Mouse (Mus musculus): ENCODE results near the gene Stk39.
"Not testable (repeated sequence)": the region's sequence is repeated elsewhere in the genome, so short reads cannot be mapped to it uniquely, and the experiment has no call there.

The Stk39 gene

DNA sequence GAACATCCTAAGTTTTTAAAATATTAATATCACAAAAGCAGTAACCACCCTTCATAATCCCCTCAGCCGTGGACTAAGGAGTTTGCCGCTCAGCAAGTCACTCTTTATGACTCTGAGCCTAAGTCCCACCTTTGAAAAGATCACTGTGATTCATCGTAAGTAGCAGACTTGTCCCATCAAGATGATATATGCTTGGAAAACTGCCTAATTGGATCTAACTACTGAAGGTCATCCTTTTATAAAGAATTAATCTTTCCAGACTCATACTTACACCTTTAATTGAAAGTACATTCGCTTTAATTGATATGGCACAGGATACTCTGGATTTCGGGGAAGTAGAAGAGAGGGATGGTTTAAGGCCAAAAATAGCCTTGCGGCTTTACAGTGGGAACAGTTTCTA is 201.2 kb downstream of the Stk39 start:
- no peak for DNase-seq

DNA sequence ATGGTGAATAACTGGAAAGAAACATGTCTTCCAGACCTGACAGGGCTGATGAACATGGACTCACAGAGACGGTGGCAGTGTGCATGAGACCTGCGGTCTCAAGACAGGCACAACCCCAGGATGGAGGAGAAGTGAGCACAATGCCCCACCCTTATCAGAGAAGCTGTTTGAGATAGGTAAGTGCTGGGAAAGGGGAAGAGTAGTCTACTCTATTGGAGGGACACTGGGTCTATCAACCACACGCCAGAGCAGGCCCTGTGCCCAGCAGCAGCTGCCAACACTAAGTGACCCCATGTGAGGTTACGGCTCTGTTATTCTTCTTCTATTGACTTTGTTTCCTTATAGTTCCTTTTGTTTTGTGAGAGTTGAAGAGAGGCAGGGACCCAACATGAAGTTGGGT is 202.4 kb downstream of the Stk39 start:
- no peak for DNase-seq

DNA sequence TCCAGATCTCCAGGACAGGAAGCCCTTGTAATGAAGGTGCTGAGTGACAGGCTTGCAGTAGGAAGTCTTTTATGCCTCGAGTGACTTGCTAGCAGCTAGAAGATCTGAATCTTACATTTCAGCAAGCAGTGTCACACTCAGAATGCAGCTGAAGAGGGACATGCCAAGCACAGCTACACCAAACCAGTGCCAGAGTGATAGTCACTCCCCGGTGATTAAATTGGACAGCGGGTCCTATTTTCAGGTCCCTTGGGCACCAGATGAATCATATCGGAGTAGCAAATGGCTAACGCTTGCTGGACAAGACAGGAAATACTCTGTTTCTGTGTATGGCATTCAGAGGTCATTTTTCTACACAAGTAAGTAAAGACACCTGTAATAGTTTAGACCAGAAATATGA is 207.2 kb downstream of the Stk39 start:
- DNase-seq: no peak

DNA sequence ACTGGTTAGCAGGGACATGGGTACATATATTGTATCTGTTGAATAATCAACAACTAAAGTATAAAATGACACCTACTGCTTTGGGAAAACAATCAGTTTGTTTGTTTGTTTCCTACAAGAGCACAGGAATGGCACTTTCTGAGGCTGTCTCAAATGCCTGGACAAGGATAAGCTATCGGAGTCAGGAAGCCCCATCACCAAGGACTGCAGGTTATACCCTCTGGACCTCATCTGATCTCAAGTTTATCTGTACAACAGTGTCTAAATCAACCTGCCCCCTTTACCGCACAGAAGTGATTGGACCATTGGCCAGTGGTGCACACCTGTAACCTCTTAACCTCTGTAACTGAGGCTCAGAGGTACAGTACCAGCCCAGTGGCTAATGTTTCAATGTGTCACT is 211.2 kb downstream of the Stk39 start:
- DNase-seq: no peak

DNA sequence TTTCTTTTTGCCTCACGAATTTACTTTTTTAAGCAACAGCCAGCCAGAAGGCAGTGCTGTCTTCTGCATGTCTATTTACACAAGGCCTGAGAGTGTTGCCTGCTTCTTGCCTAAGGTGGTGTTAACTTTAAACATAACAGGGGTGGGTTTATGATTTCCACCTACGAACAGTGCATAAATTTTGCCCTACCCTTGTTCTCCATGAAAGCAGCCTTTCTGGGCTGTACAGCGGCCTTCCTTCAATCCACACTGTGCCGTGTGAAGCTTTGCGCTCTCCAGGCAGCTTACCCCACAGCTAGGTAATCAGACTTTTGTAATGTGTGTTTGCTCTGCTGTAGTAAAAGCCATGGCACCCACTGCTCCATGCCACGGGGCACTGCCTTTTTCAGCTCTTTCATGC is 214.5 kb downstream of the Stk39 start:
- no peak for DNase-seq

DNA sequence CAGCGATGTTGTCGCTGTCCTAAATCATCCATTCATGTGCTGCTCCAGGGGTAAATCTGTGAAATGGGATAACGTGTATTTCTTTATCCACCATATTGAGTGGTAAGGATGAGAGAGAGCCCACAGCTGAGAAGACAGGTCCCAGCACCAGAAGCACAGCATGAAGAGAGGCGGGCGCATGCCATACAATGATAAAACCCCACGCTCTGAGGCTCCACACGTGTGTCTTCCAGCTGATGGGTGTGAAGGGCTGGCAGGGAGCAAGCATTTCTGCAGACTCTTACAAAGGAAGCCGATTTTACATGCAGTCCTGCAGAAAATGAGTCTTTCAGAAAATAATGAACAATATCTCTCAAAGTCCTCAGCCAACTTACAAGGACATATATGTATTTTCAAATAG is 215.6 kb downstream of the Stk39 start:
- no peak for DNase-seq

DNA sequence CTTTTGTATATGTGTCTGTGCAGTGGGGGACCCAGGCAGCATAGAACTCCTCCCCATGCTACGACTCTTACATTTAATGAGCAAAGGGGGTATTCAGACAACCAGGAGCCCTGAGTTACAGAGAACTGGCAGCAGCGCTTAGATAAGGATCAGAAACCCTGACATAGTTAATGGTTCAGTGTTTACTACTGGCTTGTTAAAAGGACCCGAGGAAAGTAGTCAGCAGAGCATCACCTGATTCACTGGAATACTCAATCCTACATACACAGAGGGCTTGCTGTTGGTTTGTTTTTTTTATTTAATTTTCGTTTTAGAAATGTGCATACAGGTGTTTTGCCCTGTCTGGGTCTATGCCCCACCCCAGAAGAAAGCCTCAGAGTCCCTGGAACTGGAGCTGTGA is 217.3 kb downstream of the Stk39 start:
- DNase-seq: no peak

DNA sequence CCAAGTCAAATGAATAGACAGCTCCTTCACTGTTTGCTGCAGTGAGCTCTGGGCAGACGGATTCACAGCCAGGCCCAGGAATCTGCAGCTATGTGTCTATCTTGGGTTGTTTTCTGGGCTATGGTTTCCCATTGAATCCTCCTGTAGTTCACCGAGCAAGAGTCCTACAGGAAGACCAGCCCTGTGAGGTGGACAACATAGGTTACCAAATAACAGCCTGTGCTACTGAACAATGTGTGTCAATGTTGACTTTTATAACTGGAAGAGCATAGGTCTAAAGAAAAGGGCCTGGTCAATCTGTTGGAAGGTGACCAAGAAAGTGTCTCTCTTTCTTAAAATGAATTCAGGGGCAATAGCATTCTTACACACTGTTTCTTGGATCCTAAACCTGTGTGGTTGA is 218.8 kb downstream of the Stk39 start:
- no peak for DNase-seq

DNA sequence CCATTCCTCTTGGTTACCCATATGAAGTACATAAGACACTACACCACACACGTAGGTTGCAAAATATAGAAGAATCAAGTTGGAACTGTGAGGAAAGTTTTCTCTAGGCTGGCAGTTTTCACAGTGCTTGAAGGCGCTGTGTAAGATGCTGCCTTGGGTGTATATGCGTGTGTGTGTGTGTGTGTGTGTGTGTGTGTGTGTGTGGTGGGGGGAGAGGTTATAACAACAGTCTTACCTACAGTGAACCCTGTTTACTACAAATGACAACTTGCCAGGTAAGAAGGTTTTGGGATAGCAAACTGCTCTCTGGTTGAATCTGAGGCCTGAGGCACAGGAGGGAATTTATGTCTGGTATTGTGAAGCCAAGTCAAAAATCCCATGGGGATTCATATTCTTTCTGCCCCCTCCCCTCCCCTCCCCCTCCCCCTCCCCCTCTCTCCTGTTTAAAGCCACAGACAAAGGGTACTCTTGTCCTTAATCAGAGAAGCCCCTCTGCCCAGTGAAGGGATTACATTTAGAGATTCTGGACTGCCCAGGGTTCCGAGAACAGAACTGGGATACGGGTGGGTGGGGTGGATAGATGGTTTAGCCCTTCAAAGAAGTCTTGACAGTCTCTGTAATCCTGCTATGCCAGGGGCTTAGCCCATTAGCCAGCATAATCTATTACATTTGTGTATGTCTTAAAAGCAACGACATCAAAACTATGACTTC is 219.9 kb downstream of the Stk39 start:
- DNase-seq: no peak

DNA sequence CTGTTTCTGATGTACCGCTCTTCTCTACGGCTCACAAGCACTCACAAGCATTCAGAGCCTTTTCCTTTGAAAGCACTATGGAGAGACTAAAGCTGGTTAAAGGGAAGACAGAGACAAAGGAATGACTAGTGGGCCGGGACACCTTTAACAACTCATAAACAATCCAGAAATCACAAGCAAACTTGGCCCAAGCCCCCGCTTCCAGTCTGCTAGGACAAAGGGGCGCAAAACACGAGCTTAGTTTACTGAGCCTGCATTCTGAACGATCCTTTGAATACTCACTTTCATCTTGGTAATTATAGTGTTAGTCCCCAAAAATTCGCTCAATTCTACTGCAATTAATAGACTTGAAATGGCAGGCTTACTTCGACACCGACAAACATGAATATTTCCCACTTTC is 221.2 kb downstream of the Stk39 start:
- DNase-seq: no peak

DNA sequence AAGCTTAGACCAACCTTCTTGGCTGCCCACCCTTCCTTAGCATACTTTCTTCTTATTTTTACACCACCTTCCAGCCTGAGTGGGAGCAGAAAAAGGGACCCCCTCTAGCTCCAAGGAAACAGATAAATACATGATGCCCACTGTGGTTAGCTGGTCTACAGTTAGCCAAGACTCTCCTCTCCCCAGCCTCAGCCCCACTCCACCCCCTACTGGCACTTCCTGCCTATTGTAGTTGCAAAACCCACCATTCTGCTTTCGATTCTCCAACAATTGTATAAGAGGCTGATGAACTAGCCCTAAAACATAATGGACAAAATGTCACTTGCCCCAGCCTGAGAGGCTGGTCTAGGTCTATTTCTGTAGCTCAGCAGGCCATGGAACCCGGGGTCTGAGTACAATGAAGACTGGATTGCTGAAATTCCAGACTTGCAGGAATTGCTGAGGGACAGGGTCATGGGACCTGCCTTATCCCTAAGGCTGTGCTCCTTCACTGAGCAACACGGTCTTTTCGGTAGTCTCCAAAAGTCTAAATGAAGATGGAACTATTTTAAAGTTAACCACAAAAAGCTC is 222.1 kb downstream of the Stk39 start:
- DNase-seq: no peak

DNA sequence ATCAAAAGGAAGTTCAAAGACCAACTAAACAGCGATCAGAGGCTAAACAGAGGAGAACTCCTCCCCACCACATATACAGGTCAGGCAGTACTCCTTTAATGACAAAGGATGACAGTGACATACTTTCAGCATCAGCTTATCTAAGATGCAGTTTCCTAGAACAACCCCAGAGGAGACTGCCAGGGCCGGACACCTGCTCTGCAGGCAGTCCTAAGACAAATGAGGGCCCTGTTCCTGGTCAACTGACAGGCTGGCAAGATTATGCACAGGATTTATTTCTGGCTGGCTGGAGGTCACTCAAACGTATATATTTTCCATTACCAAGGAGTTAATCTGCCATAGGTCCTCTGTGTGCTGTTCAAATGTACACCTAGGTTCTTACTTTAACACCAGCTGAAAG is 225.8 kb downstream of the Stk39 start:
- DNase-seq: peak; percentile 15 to 30

DNA sequence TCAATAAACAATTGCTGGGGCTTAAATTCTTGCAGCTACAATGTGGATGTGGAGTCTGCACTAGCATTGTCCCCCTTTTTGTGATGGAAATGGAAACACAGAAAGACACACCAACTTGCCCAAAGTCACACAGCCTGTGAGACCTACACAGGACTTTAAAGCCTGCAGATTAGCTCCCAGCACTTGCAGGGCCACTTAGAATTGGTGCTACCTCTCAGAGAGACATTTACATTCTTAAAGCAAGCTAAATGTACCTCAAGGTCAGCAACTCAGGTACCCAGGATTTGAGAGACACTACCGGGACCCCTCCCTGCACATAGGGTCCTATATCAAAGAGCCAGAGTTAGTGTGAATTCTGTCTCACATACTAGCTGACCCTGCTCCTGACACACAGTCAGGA is 227.5 kb downstream of the Stk39 start:
- no peak for DNase-seq

DNA sequence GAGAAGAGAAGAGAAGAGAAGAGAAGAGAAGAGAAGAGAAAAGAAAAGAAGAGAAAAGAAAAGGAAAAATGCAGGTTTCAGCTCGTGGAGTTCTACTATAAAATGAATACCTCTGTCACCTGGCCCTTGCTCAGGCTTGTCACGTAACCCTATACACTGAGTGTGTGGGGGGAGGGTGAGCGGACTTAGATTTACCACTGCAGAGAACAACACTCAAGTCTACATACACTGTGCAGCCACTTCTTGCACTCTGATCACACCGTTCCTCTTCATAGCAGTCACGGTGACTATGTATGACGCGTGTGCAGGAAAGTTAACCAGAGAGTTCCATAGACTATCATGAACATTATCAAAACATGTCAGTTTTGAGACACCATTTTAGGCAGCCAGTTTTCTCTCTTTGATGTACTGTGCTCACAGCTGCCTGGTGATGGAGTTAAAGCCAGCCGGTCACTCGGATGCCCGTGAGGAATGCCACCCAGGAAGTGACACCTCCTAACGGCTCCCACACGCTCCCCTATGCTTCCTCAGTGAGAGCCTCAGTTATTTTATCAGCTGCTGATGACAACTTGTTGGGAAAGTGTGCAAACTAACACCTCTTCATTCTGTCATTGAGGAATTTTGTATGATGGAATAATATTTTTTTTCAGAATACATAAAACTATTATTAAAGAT is 228.1 kb downstream of the Stk39 start:
- no peak for DNase-seq

DNA sequence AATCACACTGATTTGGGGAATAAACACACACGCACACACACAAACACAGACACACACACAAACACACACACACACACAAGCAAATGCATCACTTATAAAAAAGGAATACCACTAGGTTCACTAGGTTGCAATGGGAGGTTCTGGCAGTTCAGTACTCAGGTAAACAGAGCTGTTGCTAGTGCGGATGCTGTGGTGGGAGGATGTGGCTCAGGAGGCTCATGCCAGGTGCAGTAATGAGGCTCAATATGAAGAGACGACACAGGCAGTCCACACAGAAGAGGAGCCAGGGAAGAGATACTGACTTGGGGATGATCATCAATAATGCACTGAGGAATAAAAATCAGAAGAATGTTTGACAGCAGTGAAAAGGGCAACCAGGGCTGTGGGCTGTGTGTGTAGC is 228.8 kb downstream of the Stk39 start:
- DNase-seq: no peak

DNA sequence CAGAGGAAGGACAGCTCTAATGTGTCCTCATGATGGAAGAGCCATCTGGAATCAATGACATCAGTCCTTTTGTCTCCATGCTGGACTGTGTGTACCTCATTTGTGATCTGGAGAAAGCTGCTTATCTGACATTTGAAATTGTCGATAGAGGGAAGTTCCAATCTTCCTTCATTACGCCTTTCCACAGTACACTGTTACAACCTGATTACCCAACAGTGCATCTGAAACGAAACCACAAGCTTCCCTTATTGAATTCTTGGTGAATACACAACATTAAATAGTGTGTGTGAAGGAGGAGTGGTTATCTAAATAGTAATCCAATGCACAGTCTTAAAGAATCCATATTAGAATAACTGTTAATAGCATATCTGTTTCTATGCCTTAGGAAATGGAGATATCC is 230.0 kb downstream of the Stk39 start:
- no peak for DNase-seq

DNA sequence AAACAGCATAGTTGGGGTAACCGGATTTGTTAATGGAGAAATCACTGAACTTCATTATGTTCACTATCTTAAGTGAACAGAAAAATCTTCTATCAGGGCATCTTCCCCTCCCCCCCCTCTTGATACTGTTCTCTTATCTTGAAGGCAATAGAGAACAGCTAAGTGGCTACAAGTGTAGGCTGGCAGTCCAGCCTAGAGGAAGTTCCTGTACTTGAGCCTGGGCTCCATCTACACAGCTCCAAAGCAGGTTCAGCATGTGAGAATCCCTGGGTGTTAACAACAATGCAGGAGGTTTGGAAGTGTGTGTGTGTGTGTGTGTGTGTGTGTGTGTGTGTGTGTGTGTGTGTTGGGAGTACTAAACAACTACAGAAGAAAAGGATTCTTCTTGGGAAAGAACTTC is 230.4 kb downstream of the Stk39 start:
- no peak for DNase-seq

DNA sequence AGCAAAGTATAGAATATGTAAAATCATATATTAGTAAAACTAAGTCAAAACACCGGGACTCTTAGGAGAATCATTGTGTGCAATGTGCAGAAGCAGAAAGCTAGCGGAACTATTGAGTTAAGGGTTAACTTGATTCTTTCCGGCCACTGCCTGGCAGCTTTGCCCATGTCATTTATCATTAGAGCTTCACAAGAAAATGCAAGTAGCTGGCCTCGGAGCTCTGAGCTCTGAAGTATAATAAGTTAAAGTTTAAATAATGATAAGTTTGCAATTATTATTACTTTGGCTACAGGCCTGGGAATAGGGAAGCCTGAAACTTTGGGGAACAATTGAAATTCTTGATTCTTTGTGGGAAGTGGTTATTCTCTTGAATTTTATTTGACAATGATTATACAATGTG is 232.7 kb downstream of the Stk39 start:
- DNase-seq: not testable (repeated sequence)

DNA sequence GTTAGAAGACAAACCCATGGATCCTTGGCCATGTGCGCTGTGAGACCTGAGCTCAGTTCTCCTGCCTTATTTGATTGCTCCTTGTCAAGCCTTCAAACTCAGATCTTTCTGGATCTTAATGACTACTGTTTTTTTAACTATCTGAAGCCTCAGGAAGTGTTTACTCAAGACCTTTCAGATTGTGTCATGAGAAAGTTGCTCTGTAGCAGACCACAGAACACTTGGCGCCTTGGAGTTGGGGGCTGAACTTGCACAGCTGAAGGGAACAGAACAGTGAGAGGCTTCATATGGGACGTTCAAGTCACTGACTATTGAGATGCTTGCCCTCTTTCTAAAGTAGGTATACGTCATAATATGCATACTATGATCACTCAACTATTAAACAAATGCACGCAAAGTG is 239.1 kb downstream of the Stk39 start:
- no peak for DNase-seq

DNA sequence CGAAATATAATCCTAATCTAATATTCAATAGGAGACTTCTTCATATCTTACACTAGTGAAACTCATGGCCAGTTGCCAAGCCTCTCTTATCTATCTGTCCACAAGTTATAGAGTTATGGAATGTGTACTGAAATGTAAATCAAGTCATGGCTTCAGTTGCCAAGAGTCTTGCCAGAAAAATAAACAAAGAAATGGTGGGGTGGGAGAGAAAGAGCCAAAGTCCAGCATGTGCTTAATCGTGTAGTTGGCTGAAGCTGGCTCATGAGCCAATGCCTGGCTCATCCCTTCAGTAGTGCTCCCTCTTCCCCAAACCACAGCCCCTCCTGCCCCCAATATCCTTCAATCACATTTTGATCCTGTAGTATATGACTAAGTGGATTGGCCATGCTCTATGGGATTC is 242.2 kb downstream of the Stk39 start:
- no peak for DNase-seq

DNA sequence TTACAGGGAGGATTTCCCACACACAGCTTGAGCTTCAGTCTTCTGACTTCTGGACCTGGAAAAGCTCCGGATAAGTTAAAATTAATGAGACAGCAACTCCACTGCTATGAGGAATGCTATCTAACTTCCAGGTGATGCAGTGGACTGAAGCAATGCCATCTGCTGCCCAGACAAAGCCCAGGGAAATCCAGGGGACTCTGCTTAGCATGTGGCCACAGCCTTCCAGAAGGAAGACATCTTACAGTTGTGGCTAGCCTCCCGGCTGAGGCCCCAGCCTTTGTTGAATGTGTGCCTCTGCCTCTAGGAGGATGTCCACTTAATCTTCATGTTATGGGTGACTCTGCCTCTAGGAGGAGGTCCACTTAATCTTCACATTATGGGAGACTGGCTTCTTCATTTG is 243.0 kb downstream of the Stk39 start:
- DNase-seq: no peak

DNA sequence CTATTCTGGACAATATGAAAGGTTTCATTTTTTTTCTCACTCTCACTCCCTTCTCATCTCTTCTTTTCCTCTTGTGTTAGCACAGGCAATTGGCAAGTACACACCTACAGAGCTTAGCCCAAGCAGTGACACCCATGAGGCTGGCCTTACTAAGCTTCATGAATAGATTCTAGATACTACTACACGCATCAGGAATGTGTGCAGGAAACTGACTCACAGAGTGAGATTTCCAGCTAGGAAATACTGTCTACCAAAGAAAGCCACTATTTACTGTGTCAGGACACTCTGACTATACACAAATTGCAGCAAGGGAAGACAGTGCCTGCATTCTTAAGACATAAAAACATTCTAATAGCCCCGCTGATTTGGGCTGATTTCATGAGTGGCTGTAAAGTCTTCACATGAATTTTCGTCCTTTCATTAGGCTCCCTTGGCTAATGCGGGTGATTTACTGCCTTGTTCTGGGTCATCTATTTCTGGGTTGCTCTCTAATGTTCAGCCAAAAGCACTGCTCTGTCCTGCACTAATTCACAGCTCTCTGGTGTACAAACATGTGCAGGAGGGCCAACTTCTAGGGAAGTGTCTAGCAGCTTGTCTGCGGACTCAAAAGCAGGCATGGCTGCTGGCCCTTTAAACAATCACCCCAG is 249.7 kb downstream of the Stk39 start:
- no peak for DNase-seq

DNA sequence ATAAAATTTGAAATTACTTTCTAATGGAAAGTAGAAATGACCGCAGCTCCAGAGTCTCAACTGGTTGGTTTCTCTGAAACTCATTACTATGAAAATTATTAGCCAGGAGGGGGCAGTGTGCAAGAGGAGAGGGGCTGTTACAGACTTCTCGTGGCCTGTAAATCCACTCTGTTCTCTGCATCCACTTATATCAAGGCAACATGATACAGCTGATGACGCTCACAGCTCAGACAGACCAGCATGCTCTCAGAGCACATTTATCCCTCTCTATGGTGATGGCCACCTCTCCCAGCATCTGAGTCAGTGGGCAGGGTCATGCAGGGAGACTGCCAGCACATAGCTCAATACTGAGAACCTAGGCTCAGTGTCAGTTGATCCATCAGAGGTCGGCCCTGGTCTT is 250.8 kb downstream of the Stk39 start:
- no peak for DNase-seq

DNA sequence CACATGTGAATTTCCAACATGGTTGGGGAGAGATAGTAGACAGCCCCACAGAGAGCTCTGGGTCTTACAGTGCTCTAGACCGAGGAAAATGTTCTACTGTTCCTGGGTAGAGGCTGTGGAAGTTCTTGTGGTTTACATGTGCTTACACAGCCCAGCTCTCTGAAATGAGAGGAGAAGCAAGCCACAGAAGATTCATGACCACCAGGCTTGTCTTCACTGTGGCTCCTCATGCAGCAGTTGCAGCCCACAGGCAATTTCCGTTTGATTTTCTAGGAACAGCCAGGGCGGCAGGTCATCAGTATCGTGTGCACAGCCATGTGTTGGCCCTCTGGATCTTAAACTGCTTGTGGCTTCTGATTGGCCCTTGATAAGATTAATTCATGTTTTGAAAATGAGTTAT is 252.2 kb downstream of the Stk39 start:
- DNase-seq: no peak

Measured in cerebellum, postnatal 36 days (tissue).